Comparison of ENCODE assay signal across 9 mouse cellular contexts in the genomic region with DNA sequence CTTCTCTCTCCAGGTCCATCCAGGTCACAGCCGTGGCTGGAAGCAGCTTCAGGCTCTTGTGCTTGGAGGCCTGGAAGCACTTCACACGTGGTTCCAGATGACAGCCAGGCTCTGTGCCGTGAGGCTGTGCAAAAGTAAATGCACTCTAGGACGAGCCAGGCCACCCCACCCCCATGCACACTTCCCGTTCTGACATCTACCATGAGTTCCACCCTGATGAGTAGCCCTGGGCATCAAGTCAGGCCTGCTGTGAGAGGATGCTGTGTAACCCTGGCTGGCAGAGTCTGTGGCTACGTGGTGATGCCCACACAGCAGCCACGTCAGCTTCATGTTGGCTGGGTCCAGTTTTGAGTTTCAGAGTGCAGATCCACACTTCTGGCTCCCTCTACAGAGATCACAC.
DNase-seq lines count a peak whose midpoint lies in the region; ATAC-seq and TF ChIP-seq lines count a peak whose summit lies in the region.
"Had no signal": no experiment of that assay in that cellular context is flagged by ENCODE, and none has a peak within 500 bp of the region (broad histone marks: within the 10 kb centered on the region; RNA-seq: fewer than 3 reads in every experiment).

No protein-coding gene starts in this region.

- no peak for TF ChIP-seq POLR2A in myocyte (IDR thresholded peaks at IDR 0.05; ENCODE audit: insufficient read length, low read depth)

- H3K27me3 ChIP-seq in heart, embryonic 16.5 days (ENCODE audit: control insufficient read depth, insufficient read depth, low read length): no peaks in the 10 kb centered on the region
- H3K27me3 ChIP-seq in myocyte (ENCODE audit: control insufficient read depth, insufficient read depth, insufficient read length): no peaks in the 10 kb centered on the region

- no peak overlapping the region for H3ac ChIP-seq in myocyte (ENCODE audit: control insufficient read depth, insufficient read length)

- peak overlapping the region; percentile 7; the same call in 1 of the 2 replicates for H3K9ac ChIP-seq in heart, embryonic 16.5 days (ENCODE audit: low read length)

- ATAC-seq in heart, embryonic 16.5 days (replicated peaks; ENCODE audit: extremely low read depth, insufficient read depth, low FRiP score): peak; percentile 47; the same call in 1 of the 2 replicates

- no peaks in the 10 kb centered on the region for H3K36me3 ChIP-seq in heart, embryonic 16.5 days (ENCODE audit: control insufficient read depth, insufficient read depth)
- H3K36me3 ChIP-seq in myocyte (ENCODE audit: control insufficient read depth, insufficient read depth): no peaks in the 10 kb centered on the region

- peak overlapping the region; percentile 9; the same call in 1 of the 2 replicates for H3K27ac ChIP-seq in heart, embryonic 16.5 days (ENCODE audit: low read length)

- peaks cover 19% of the 10 kb centered on the region for H3K4me1 ChIP-seq in heart, embryonic 16.5 days (ENCODE audit: control insufficient read depth, insufficient read depth, low read length)

- no peaks in the 10 kb centered on the region for H3K79me2 ChIP-seq in myocyte (ENCODE audit: control insufficient read depth, insufficient read depth)

- 38% methylated on average over 7 of the region's 7 CpGs for WGBS in heart, embryonic 16.5 days

- no peak overlapping the region for H3K4me2 ChIP-seq in heart, embryonic 16.5 days (ENCODE audit: low read depth, low read length)
- peak overlapping the region; percentile 18 for H3K4me2 ChIP-seq in myocyte (ENCODE audit: low read depth)

- no peaks in the 10 kb centered on the region for H3K9me3 ChIP-seq in heart, embryonic 16.5 days (replicated peaks; ENCODE audit: control insufficient read depth, low read length)

- no peak overlapping the region for H3K4me3 ChIP-seq in heart, embryonic 16.5 days (ENCODE audit: low read length)
- H3K4me3 ChIP-seq in myocyte: no peak overlapping the region

- peak; percentile 28 to 37 for DNase-seq in spleen, postnatal 36 days (ENCODE audit: low spot score in 2 of 2)
- no peak for DNase-seq in spleen, postnatal 14 days (ENCODE audit: low spot score in 2 of 2)
- peak; percentile 30 for DNase-seq in gastrocnemius, adult 18-20 months (ENCODE audit: low spot score)
- no peak for DNase-seq in embryo, embryonic 10.5 days (ENCODE audit: low spot score)
- DNase-seq in neural tube, embryonic 10.5 days (ENCODE audit: extremely low spot score, low spot score): no peak
- DNase-seq in kidney, postnatal 25 days: no peak
- DNase-seq: kidney, postnatal 36 days had no signal

TF ChIP-seq in myocyte, 11 proteins besides CTCF, POLR2A, EP300 and RAD21:
- TF ChIP-seq REST (IDR thresholded peaks at IDR 0.05; ENCODE audit: insufficient read depth, insufficient read length) (no peak), USF1 (IDR thresholded peaks at IDR 0.05; ENCODE audit: low read depth) (no peak), MAX (IDR thresholded peaks at IDR 0.05; ENCODE audit: low read depth) (no peak), E2F4 (IDR thresholded peaks at IDR 0.05; ENCODE audit: insufficient read depth) (no peak), TCF12 (IDR thresholded peaks at IDR 0.05; ENCODE audit: insufficient read depth, poor library complexity, severe bottlenecking) (no peak), POLR2AphosphoS2 (IDR thresholded peaks at IDR 0.05; ENCODE audit: insufficient read length, low read depth) (no peak), MYOG (IDR thresholded peaks at IDR 0.05; ENCODE audit: control insufficient read depth in 1 of 3, insufficient read depth in 1 of 3, insufficient read length in 2 of 3, low read depth in 2 of 3) (no peak), TCF3 (IDR thresholded peaks at IDR 0.05; ENCODE audit: insufficient read length, low read depth) (no peak), SRF (IDR thresholded peaks at IDR 0.05; ENCODE audit: control insufficient read depth, insufficient read length, low read depth) (no peak), CEBPB (IDR thresholded peaks at IDR 0.05; ENCODE audit: insufficient read depth, poor library complexity, severe bottlenecking) (no peak), MYOD1 (IDR thresholded peaks at IDR 0.05; ENCODE audit: control insufficient read depth in 1 of 3, insufficient read length in 2 of 3, low read depth in 2 of 3) (no peak)

Comparison
In these comparisons a context has a peak if more than half of its experiments do, and no peak if none do; other contexts are left out.
1. DNase-seq: peak in spleen, postnatal 36 days (2 of 2) and gastrocnemius, adult 18-20 months (single experiment); none in spleen, postnatal 14 days (0 of 2), embryo, embryonic 10.5 days (single experiment), neural tube, embryonic 10.5 days (single experiment) and kidney, postnatal 25 days (0 of 2).